Mouse (Mus musculus): ENCODE measurements around the gene Tbata.

DNA sequence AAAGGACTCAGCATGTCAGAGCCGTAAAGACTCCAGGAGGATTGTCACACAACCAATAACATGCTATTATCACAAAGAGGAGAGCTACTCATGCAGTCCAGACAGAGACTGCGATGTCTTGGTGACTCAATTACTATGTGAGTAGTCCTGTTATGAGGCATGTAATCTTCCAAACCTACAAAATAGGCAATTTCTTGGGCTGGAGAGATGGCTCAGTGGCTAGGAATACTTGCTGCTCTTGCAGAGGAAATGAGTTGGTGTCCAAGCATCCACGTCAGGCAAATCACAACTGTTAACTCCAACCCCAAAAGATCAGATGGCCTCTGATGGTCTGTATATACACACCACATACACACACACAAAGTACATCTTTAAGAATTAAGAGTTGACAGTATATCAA is 16.1 kb upstream of the Tbata start:
- TF ChIP-seq CTCF (IDR thresholded peaks at IDR 0.05; ENCODE audit: borderline replicate concordance, extremely low read depth, insufficient read depth, insufficient read length), result no peak
- no peak for TF ChIP-seq POLR2A (IDR thresholded peaks at IDR 0.05; ENCODE audit: borderline replicate concordance, extremely low read depth, insufficient read depth, insufficient read length, poor library complexity, severe bottlenecking)

All from brain, embryonic 14.5 days (tissue).